Mouse (Mus musculus) megakaryocyte, embryonic 14.5 days (primary cell): ENCODE results near the gene Tmem220. TPM values are rescaled to one million over a fixed set of nuclear protein-coding genes. Genes with fewer than 3 reads are reported as not detected.
A peak's percentile ranks its signal among the peaks of the same experiment; 100 is the strongest.

ENCODE experiments used
- H3K27me3 ChIP-seq: replicated peaks from 2 replicates; pipeline ENCODE3; 2012; ENCODE audit warnings: inconsistent platforms
- H3K36me3 ChIP-seq: replicated peaks from 2 replicates; pipeline ENCODE3; 2012; ENCODE audit warnings: low read length, inconsistent platforms, mixed read lengths
- H3K4me1 ChIP-seq: 2 replicates; pipeline ENCODE4 v1.6.1; 2012; ENCODE audit warnings: inconsistent platforms
- H3K4me3 ChIP-seq: replicated peaks from 2 replicates; pipeline ENCODE3; 2012; ENCODE audit warnings: moderate library complexity, mild to moderate bottlenecking, inconsistent platforms
- H3K9me3 ChIP-seq: 2 replicates; pipeline ENCODE4 v1.6.1; 2012; ENCODE audit warnings: inconsistent platforms
- FLI1 ChIP-seq: IDR thresholded peaks from 2 replicates; pipeline ENCODE4 v1.6.1; 2012; ENCODE audit warnings: low read length, inconsistent platforms, mixed read lengths
- GATA1 ChIP-seq: IDR thresholded peaks from 3 replicates; pipeline ENCODE4 v1.6.1; 2012; ENCODE audit warnings: mixed read lengths, low read length, inconsistent platforms, borderline replicate concordance
- polyA plus RNA-seq: library from polyadenylated mRNA; stranded (reverse); fragments of >175 nt; gene quantifications from 2 replicates; pipeline ENCODE4 v1.2.3, GENCODE M21; 2012; ENCODE audit warnings: low replicate concordance; ENCODE audit not compliant: insufficient read depth

The Tmem220 gene
- polyA plus RNA-seq, 1 experiment = not detected

DNA sequence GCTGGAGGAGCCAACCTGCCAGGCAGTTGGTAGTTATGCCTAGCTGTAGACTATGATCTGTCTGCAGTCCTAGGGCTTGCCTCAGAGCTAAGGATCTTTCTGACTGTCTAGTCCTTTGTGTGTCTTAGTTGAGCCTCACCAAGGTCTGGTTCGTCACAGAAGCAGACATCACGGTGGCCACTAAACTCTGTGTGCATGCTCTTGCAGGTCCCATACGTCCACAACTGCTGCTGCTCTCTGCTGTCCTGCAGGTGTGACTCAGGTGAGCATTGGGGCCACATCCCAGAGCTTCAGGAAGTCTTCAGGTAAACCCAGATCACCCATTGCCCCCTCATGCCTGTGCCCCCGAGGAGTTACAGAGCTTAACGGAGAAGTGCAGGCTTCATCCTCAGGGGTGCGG lies 53.9 kb downstream of the Tmem220 start:
- TF ChIP-seq FLI1 = no peak
- no peak for TF ChIP-seq GATA1
- Histone ChIP-seq H3K4me3 (no peak overlapping the region), H3K4me1 (peaks cover 46% of the 10 kb centered on the region), H3K27me3 (peaks cover 67% of the 10 kb centered on the region), H3K9me3 (peaks cover 4% of the 10 kb centered on the region), H3K36me3 (no peaks in the 10 kb centered on the region)

DNA sequence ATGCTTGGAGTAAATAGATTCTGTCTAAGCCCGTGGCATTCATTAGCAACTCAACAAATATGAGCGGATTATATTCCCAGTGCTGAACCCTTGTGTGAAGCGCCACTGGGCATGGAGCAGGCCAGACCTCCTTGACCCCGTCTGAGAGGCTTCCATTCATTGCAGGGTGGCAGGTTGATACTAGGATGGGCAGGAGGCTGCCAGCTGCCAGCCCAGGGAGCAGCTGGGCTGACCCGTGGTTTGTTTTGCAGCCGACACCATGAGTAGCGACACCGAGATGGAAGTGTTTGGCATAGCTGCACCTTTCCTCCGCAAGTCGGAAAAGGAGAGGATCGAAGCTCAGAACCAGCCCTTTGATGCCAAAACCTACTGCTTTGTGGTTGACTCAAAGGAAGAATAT lies 54.8 kb downstream of the Tmem220 start:
- H3K36me3 ChIP-seq = no peaks in the 10 kb centered on the region
- peaks cover 8% of the 10 kb centered on the region for H3K9me3 ChIP-seq
- peaks cover 73% of the 10 kb centered on the region for H3K27me3 ChIP-seq
- H3K4me3 ChIP-seq = no peak overlapping the region
- TF ChIP-seq FLI1 (no peak), GATA1 (no peak)
- peaks cover 44% of the 10 kb centered on the region for H3K4me1 ChIP-seq

DNA sequence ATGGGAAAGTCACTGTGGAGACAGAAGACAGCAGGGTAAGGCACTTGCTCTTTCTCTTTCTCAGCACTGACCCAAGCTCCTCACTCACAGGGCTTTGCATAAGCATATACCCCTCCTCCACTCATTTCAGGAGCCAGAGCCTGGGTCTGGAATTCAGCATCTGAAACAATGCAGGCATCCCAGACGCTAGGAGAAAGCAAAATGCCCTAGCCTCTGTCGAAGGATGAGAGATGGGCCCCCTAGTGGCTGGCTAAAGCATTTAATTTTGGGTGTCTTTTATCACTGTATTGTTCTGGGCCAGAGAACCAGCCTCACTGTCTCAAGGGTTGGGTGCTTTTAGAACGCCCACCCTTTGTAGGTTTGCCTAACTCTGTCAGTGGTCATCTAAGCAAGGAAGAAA lies 55.2 kb downstream of the Tmem220 start:
- peaks cover 73% of the 10 kb centered on the region for H3K27me3 ChIP-seq
- peak overlapping the region; percentile 51 for H3K4me3 ChIP-seq
- no peaks in the 10 kb centered on the region for H3K36me3 ChIP-seq
- H3K4me1 ChIP-seq = peaks cover 42% of the 10 kb centered on the region
- TF ChIP-seq FLI1 (no peak), GATA1 (no peak)
- peaks cover 8% of the 10 kb centered on the region for H3K9me3 ChIP-seq

DNA sequence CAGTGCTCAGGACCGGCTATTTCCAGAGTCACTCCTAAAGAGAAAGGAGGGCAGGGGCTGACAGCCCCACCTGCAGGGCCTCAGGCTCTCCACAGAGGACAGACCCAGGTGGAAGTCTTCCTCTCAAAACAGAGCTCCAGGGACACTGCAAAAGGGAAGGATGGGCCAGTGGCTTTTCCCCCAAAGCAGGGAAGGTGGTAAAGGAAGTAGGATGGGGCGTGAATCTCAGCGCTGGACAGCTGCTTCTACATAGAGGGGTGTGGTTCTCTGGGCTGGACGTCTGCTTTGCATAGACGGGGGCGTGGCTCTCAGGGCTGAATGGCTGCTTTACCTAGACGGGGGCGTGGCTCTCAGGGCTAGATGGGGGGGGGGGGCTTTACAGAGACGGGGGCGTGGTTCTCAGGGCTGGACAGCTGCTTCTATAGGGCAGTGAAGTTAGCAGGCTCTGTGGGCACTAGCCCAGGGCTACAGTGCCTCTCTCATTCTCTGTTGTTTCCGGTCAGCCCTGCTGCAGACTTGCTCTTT lies 56.2 kb downstream of the Tmem220 start:
- no peak overlapping the region for H3K4me3 ChIP-seq
- peaks cover 48% of the 10 kb centered on the region for H3K4me1 ChIP-seq
- TF ChIP-seq GATA1 (no peak), FLI1 (no peak)
- H3K27me3 ChIP-seq = peaks cover 69% of the 10 kb centered on the region
- H3K36me3 ChIP-seq = no peaks in the 10 kb centered on the region
- H3K9me3 ChIP-seq = peaks cover 8% of the 10 kb centered on the region

DNA sequence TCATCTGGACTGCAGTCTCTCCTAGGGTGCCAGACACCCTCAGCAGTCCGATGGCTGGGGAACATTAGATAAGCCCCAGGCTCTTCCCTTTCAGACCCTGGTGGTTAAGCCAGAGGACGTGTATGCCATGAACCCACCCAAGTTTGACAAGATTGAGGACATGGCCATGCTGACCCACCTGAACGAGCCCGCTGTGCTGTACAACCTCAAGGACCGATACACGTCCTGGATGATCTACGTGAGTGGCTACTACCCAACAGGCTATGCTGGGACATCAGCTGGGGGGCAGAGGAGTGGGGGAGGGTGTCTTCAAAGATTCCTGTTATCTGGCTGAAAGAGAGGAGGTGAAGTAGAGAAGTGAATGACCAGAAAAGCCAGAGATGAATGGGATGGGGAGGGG lies 57.2 kb downstream of the Tmem220 start:
- Histone ChIP-seq H3K27me3 (peaks cover 71% of the 10 kb centered on the region), H3K9me3 (peaks cover 8% of the 10 kb centered on the region), H3K4me3 (peak overlapping the region; percentile 18), H3K4me1 (peaks cover 42% of the 10 kb centered on the region), H3K36me3 (no peaks in the 10 kb centered on the region)
- TF ChIP-seq FLI1 = no peak
- no peak for TF ChIP-seq GATA1

DNA sequence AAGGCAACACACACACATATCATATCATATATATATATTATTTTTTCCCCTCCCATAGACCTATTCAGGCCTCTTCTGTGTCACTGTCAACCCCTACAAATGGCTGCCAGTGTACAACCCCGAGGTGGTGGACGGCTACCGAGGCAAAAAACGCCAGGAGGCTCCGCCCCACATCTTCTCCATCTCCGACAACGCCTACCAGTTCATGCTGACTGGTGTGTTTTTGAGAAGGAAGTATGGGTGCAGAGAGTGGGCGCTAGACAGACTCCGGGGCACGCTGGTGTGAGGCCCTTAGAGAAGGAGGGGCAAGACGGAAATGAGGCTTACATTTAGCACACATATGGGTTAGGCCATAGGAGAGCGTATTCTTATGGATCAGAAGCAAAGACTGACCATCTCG lies 57.8 kb downstream of the Tmem220 start:
- H3K27me3 ChIP-seq = peaks cover 69% of the 10 kb centered on the region

DNA sequence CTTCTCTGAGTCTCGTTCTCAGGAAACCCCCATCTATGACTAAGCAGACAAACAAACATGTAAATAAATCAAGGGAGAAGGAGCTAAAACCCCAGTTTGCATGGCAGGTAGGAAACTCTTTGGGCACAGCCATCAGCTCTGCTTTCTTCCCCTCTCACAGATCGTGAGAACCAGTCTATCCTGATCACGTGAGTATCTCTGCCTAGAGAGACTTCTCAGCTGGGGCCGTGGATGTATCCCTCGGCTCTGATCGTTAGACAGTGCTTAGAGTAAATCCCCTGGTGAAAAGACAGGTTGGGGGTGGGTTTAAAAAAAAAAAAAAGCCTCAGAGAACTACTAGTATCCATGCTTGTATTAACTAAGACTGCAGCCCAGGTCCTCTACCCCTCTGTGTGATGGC lies 58.3 kb downstream of the Tmem220 start:
- H3K9me3 ChIP-seq = peaks cover 8% of the 10 kb centered on the region
- peaks cover 34% of the 10 kb centered on the region for H3K4me1 ChIP-seq
- peaks cover 67% of the 10 kb centered on the region for H3K27me3 ChIP-seq
- H3K36me3 ChIP-seq = no peaks in the 10 kb centered on the region
- TF ChIP-seq GATA1 (no peak), FLI1 (no peak)
- H3K4me3 ChIP-seq = no peak overlapping the region

More for the DNA sequence above, 57.8 kb downstream of the Tmem220 start:
- peak overlapping the region; percentile 23 for H3K4me3 ChIP-seq
- no peak for TF ChIP-seq FLI1
- TF ChIP-seq GATA1 = no peak
- H3K9me3 ChIP-seq = peaks cover 8% of the 10 kb centered on the region
- H3K4me1 ChIP-seq = peaks cover 36% of the 10 kb centered on the region
- H3K36me3 ChIP-seq = no peaks in the 10 kb centered on the region

DNA sequence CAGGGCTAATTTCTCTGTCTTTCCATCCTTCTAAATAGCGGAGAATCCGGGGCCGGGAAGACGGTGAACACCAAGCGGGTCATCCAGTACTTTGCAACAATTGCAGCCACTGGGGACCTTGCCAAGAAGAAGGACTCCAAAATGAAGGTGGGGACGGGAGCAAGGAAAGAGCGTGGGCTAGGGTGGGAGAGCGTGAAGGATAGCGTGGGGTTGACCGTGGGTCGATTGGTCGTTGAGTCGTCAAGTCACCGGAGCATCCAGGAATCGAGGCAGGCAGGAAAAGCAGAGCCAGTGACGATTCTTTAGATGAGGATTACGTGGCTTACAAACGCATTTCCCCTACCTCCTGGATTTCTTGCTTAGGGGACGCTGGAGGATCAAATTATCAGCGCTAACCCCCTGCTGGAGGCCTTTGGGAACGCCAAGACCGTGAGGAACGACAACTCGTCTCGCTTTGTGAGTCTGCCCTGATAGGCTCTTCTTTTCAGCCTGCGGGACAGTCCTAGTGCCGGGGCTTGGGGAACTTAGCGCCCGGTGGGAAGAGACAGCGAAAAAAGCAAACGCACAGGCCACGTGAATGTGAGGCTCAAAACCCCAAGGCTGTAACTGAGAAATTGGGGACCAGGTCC lies 58.9 kb downstream of the Tmem220 start:
- no peak overlapping the region for H3K4me3 ChIP-seq
- H3K27me3 ChIP-seq = peaks cover 64% of the 10 kb centered on the region
- no peak for TF ChIP-seq FLI1
- no peak for TF ChIP-seq GATA1
- peaks cover 8% of the 10 kb centered on the region for H3K9me3 ChIP-seq
- no peaks in the 10 kb centered on the region for H3K36me3 ChIP-seq
- H3K4me1 ChIP-seq = peaks cover 34% of the 10 kb centered on the region

Other genes starting within 250 kb of the Tmem220 start
- gene Pirt, start 113.2 kb upstream of the Tmem220 start, polyA plus RNA-seq = not detected in 2 replicates
- not detected in 2 replicates for gene Tmem238l, start 68.5 kb upstream of the Tmem220 start, polyA plus RNA-seq
- gene Adprm, start 27.4 kb downstream of the Tmem220 start, polyA plus RNA-seq = 0.82 TPM in 1 of 2 replicates, not detected in the other
- gene Sco1, start 27.5 kb downstream of the Tmem220 start, polyA plus RNA-seq = 1.2 TPM in 1 of 2 replicates, not detected in the other
- not detected in 2 replicates for gene Myh3, start 53.1 kb downstream of the Tmem220 start, polyA plus RNA-seq
- not detected in 2 replicates for gene Myh2, start 145.9 kb downstream of the Tmem220 start, polyA plus RNA-seq
- not detected in 2 replicates for gene Myh1, start 174.9 kb downstream of the Tmem220 start, polyA plus RNA-seq
- not detected in 2 replicates for gene Myh4, start 212.9 kb downstream of the Tmem220 start, polyA plus RNA-seq